Mouse (Mus musculus) bone marrow macrophage, adult 2 months (primary cell): Measurements from ENCODE around the gene Gm20547.

Experiments
- CTCF ChIP-seq: IDR thresholded peaks from 2 replicates; pipeline ENCODE4 v1.5.1; 2012; ENCODE audit warnings: low read depth, mild to moderate bottlenecking, low read length, moderate library complexity
- POLR2A ChIP-seq: IDR thresholded peaks from 2 replicates; pipeline ENCODE4 v1.6.1; 2012; ENCODE audit warnings: mild to moderate bottlenecking, low read depth, low read length, borderline replicate concordance

DNA sequence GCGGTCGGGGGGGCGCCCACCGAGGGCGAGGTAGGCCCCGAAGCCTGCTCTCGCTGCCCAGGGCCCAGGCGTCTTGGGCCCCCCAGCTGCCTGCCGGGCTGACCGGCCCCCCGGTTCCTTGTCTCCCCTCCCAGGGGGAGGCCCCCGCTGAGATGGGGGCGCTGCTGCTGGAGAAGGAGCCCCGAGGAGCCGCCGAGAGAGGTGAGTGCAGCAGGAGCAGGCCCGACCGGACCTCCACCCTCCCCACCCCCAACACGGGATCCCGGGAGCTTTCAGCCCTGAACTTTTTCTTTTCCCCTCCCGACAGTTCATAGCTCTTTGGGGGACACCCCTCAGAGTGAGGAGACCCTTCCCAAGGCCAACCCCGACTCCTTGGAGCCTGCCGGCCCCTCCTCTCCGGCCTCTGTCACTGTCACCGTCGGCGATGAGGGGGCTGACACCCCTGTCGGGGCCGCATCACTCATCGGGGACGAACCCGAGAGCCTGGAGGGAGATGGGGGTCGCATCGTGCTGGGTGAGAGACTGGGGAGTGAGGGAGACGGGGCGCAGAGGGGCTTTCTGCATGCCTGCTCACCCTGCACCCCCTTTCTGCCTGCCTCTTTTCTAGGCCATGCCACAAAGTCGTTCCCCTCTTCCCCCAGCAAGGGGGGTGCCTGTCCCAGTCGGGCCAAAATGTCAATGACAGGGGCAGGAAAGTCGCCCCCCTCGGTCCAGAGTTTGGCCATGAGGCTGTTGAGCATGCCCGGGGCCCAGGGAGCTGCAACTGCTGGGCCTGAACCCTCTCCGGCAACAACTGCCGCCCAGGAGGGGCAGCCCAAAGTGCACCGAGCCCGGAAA lies 17.4 kb upstream of the Gm20547 start:
- TF ChIP-seq POLR2A (no peak), CTCF (no peak)
